16 mouse cellular contexts compared by ENCODE assay signal in the genomic region with DNA sequence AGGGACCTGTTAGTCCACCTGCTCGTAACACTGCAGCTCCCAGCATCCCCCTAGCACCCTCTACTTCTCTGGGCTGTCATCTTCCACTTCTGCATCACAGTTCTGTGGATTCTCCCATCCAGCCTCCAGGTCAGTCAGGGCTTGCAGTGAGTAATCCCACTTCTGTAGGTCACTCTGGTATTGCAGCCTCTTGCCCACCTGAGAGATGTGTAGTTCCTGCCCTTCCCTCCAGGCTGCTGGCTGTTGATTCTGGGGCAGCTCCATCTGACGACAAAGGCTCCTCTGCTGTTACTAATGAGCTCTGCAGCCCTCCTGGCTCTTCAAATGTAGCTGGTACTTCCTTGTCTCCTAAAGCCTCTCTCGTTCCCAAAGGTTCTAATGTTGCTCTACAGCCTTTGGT. TPM values are rescaled to one million over a fixed set of nuclear protein-coding genes. Genes with fewer than 3 reads are reported as not detected.
DNase-seq lines count a peak whose midpoint lies in the region; ATAC-seq and TF ChIP-seq lines count a peak whose summit lies in the region.
"Had no signal": no experiment of that assay in that cellular context is flagged by ENCODE, and none has a peak within 500 bp of the region (broad histone marks: within the 10 kb centered on the region; RNA-seq: fewer than 3 reads in every experiment).

No protein-coding gene starts in this region.

- no peak for ATAC-seq in liver, postnatal 0 days
- ATAC-seq: lung, postnatal 0 days had no signal

- peaks cover 44% of the 10 kb centered on the region for H3K36me3 ChIP-seq in heart, adult 2 months (ENCODE audit: control insufficient read depth, insufficient read depth, low read length)
- H3K36me3 ChIP-seq in liver, postnatal 0 days (replicated peaks; ENCODE audit: insufficient read depth, low read length) = peaks cover 58% of the 10 kb centered on the region

- WGBS in heart, adult 2 months = 44% methylated on average over 3 of the region's 3 CpGs
- WGBS in liver, postnatal 0 days (ENCODE audit: insufficient replicate concordance) = 69% methylated on average over 3 of the region's 3 CpGs

- intact Hi-C loops in heart, adult 2 months (cut with DNase I) = no loop called here
- intact Hi-C loops in heart, postnatal 36 days (cut with DNase I) = no loop called here

- peaks cover 13% of the 10 kb centered on the region for H3K79me2 ChIP-seq in heart, adult 2 months (replicated peaks; ENCODE audit: control insufficient read depth, insufficient read depth, low read length)

- TF ChIP-seq CTCF in heart, adult 2 months (IDR thresholded peaks at IDR 0.05) = peak; percentile 11; the same call in 1 of the 2 replicates
- TF ChIP-seq CTCF in layer of hippocampus, adult 2 months (conservative IDR thresholded peaks at IDR 0.05) = peak; percentile 40
- no peak for TF ChIP-seq CTCF in liver, postnatal 0 days (IDR thresholded peaks at IDR 0.05; ENCODE audit: low read depth)

- H3K9me3 ChIP-seq in liver, postnatal 0 days (ENCODE audit: low read length) = no peaks in the 10 kb centered on the region

- no peak overlapping the region for H3K27ac ChIP-seq in heart, adult 2 months
- peak overlapping the region; percentile 18; the same call in 1 of the 2 replicates for H3K27ac ChIP-seq in layer of hippocampus, adult 2 months
- H3K27ac ChIP-seq in liver, postnatal 0 days (ENCODE audit: low read depth) = no peak overlapping the region

- H3K27me3 ChIP-seq in heart, adult 2 months (ENCODE audit: control insufficient read depth, insufficient read depth, low read length) = no peaks in the 10 kb centered on the region
- no peaks in the 10 kb centered on the region for H3K27me3 ChIP-seq in liver, postnatal 0 days (ENCODE audit: insufficient read depth, low read length)

- H3K4me3 ChIP-seq in heart, adult 2 months = no peak overlapping the region
- no peak overlapping the region for H3K4me3 ChIP-seq in layer of hippocampus, adult 2 months
- H3K4me3 ChIP-seq in liver, postnatal 0 days (ENCODE audit: low read depth, low read length) = no peak overlapping the region

- no peak overlapping the region for H3K4me2 ChIP-seq in liver, postnatal 0 days (ENCODE audit: low read depth, low read length)

- peaks cover 14% of the 10 kb centered on the region for H3K4me1 ChIP-seq in heart, adult 2 months (ENCODE audit: control insufficient read depth, insufficient read depth, low read length)
- peaks cover 34% of the 10 kb centered on the region for H3K4me1 ChIP-seq in liver, postnatal 0 days (ENCODE audit: insufficient read depth)

- no peak for TF ChIP-seq EP300 in heart, adult 2 months (IDR thresholded peaks at IDR 0.05; ENCODE audit: insufficient read depth, low read depth, low read length)
- TF ChIP-seq EP300 in liver, postnatal 0 days (IDR thresholded peaks at IDR 0.05; ENCODE audit: low read depth) = no peak

- no peak overlapping the region for H3K9ac ChIP-seq in heart, adult 2 months (ENCODE audit: low read depth, low read length)
- peak overlapping the region; percentile 30; the same call in 1 of the 2 replicates for H3K9ac ChIP-seq in liver, postnatal 0 days (replicated peaks)

- TF ChIP-seq POLR2A in heart, adult 2 months (IDR thresholded peaks at IDR 0.05; ENCODE audit: insufficient read depth, low read depth, low read length) = no peak

- DNase-seq in heart, adult 2 months = no peak
- DNase-seq in heart, postnatal 36 days = no peak
- no peak for DNase-seq in layer of hippocampus, adult 2 months (ENCODE audit: low spot score in 2 of 2)
- DNase-seq in layer of hippocampus, postnatal 25 days (ENCODE audit: extremely low spot score in 1 of 2, low spot score in 1 of 2) = no peak
- peak; percentile 57 for DNase-seq in R1 (ENCODE audit: low read depth, low spot score)
- no peak for DNase-seq in liver, postnatal 0 days
- DNase-seq in layer of hippocampus, postnatal 36 days = no peak
- DNase-seq in layer of hippocampus, adult 11-12 months (ENCODE audit: low spot score) = no peak
- DNase-seq: cerebellum, adult 11 months; kidney, postnatal 10 days; right cerebral cortex, postnatal 25 days had no signal

RNA-seq across cellular contexts. Expression of gene Naca, which starts 4.5 kb away (rescaled TPM):
- total RNA-seq in heart, adult 2 months (2021) = 100 to 1,000 TPM; 436 to 544 TPM
- polyA plus RNA-seq in heart, adult 2 months (2012; rRNA removed) = 204 and 212 TPM in 2 replicates
- total RNA-seq in heart, postnatal 36 days (2021) = 100 to 1,000 TPM; 542 to 584 TPM
- total RNA-seq in layer of hippocampus, adult 2 months (2021) = 100 to 1,000 TPM; 333 to 336 TPM
- 100 to 1,000 TPM; 317 to 351 TPM for total RNA-seq in layer of hippocampus, postnatal 25 days (2021)
- polyA plus RNA-seq in liver, postnatal 0 days (2015; fragmentation: Nextera tagmentation; extraction: Ambion mirVana) = 384 and 394 TPM in 2 replicates
- 100 to 1,000 TPM; 338 to 342 TPM for total RNA-seq in layer of hippocampus, postnatal 36 days (2021)

RNA-seq across cellular contexts. Expression of gene Ptges3, which starts 18.9 kb away (rescaled TPM):
- 10 to 100 TPM; 96.0 to 97.3 TPM for total RNA-seq in heart, adult 2 months (2021)
- 16.3 and 19.2 TPM in 2 replicates for polyA plus RNA-seq in heart, adult 2 months (2012; rRNA removed)
- 10 to 100 TPM; 80.7 to 90.5 TPM for total RNA-seq in heart, postnatal 36 days (2021)
- 100 to 1,000 TPM; 135 to 142 TPM for total RNA-seq in layer of hippocampus, adult 2 months (2021)
- total RNA-seq in layer of hippocampus, postnatal 25 days (2021) = 100 to 1,000 TPM; 134 to 145 TPM
- 193 and 194 TPM in 2 replicates for polyA plus RNA-seq in liver, postnatal 0 days (2015; fragmentation: Nextera tagmentation; extraction: Ambion mirVana)
- total RNA-seq in layer of hippocampus, postnatal 36 days (2021) = 100 to 1,000 TPM; 155 to 157 TPM

RNA-seq across cellular contexts. Expression of gene Prim1, which starts 24.9 kb away (rescaled TPM):
- total RNA-seq in heart, adult 2 months (2021) = 1 to 10 TPM; 1.7 TPM
- polyA plus RNA-seq in heart, adult 2 months (2012; rRNA removed) = 1.2 and 2.0 TPM in 2 replicates
- 1 to 10 TPM; 1.6 to 2.7 TPM for total RNA-seq in heart, postnatal 36 days (2021)
- 1 to 10 TPM; 7.7 to 8.0 TPM for total RNA-seq in layer of hippocampus, adult 2 months (2021)
- 1 to 10 TPM; 6.6 to 6.8 TPM for total RNA-seq in layer of hippocampus, postnatal 25 days (2021)
- 26.2 and 29.1 TPM in 2 replicates for polyA plus RNA-seq in liver, postnatal 0 days (2015; fragmentation: Nextera tagmentation; extraction: Ambion mirVana)
- total RNA-seq in layer of hippocampus, postnatal 36 days (2021) = 1 to 10 TPM; 5.8 to 7.3 TPM

RNA-seq across cellular contexts. Expression of gene Hsd17b6, which starts 32.4 kb away (rescaled TPM):
- total RNA-seq in heart, adult 2 months (2021) = not detected
- polyA plus RNA-seq in heart, adult 2 months (2012; rRNA removed) = not detected in 2 replicates
- not detected for total RNA-seq in heart, postnatal 36 days (2021)
- total RNA-seq in layer of hippocampus, adult 2 months (2021) = not detected
- not detected for total RNA-seq in layer of hippocampus, postnatal 25 days (2021)
- polyA plus RNA-seq in liver, postnatal 0 days (2015; fragmentation: Nextera tagmentation; extraction: Ambion mirVana) = 29.5 and 32.4 TPM in 2 replicates
- total RNA-seq in layer of hippocampus, postnatal 36 days (2021) = not detected
- total RNA-seq: granulocyte monocyte progenitor cell, adult 5-6 weeks; layer of hippocampus, postnatal 10 days had no signal
- polyA plus RNA-seq: cortical plate, adult 2 months; limb, embryonic 11.5 days; lung, postnatal 0 days had no signal

RNA-seq across cellular contexts. Expression of gene Atp5b, which starts 43.2 kb away (rescaled TPM):
- total RNA-seq in heart, adult 2 months (2021) = 1,000 to 10,000 TPM; 7,689 to 9,158 TPM
- 8,017 and 9,446 TPM in 2 replicates for polyA plus RNA-seq in heart, adult 2 months (2012; rRNA removed)
- total RNA-seq in heart, postnatal 36 days (2021) = 1,000 to 10,000 TPM; 9,026 to 9,193 TPM
- 1,000 to 10,000 TPM; 1,635 to 1,673 TPM for total RNA-seq in layer of hippocampus, adult 2 months (2021)
- 1,000 to 10,000 TPM; 1,588 to 1,852 TPM for total RNA-seq in layer of hippocampus, postnatal 25 days (2021)
- 1,808 and 1,865 TPM in 2 replicates for polyA plus RNA-seq in liver, postnatal 0 days (2015; fragmentation: Nextera tagmentation; extraction: Ambion mirVana)
- 1,000 to 10,000 TPM; 1,628 to 1,744 TPM for total RNA-seq in layer of hippocampus, postnatal 36 days (2021)
